Mouse (Mus musculus): ENCODE results near the gene Fam198b.

Gene Fam198b

DNA sequence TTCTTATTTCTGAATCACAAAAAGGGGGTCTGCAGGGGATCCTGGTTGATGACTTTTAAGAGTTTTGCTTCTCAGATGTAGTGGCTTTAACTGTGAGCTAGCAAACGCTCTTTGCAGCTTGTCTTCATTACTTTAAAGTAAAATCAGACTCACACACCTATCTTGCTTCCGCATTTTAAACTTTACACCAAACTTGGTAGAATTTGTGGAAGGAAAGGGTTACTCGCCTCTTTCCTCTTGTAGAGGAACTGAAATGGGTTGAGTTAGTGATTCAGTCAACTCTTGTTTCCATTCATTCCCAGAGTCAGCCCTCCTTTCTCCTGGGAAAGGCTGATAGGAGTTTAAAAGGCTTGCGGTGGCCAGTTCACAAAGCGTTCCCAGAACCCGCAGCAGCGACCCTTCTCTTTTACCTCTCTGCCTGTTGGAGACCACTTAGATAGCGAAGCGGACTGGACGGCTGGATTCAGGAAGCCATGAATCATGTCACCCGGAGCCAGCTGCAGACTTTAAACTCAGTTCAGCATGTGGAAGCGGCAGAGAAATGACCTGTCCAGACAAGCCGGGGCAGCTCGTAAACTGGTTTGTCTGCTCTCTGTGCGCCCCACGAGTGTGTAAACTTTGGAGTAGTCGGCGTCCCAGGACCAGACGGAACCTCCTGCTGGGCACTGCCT, 1.5 kb downstream of the Fam198b start:
- DNase-seq (ENCODE audit: low spot score), result peak; percentile 61

DNA sequence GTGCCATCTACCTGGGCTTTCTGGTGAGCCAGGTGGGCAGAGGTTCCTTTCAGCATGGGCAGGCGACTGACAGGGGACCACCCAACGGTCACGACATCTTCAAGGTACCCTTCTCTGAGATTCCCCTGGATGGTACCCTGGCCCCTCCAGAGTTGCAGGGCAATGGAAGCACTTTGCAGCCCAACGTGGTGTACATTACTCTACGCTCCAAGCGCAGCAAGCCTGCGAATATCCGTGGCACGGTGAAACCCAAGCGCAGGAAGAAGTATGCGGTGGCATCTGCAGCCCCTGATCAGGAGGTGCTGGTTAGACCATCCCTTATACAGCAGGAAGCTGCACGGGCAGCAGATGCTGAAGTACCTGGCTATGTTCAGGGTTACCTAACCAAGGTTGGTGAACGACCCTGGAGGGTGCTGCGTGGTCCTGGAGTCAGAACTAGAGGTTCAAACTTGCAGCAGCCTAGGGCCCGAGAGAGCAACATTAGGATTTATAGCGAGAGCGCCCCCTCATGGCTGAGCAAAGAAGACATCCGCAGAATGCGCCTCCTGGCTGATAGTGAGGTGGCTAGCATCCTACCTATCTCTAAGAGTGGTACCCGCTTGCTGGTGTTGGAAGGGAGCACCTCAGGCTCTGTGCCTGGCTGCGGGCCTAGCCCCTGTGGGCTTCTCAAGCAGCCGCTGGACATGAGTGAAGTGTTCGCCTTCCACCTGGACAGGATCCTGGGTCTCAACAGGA, 2.2 kb downstream of the Fam198b start:
- peak; percentile 72 for DNase-seq (ENCODE audit: low spot score)

DNA sequence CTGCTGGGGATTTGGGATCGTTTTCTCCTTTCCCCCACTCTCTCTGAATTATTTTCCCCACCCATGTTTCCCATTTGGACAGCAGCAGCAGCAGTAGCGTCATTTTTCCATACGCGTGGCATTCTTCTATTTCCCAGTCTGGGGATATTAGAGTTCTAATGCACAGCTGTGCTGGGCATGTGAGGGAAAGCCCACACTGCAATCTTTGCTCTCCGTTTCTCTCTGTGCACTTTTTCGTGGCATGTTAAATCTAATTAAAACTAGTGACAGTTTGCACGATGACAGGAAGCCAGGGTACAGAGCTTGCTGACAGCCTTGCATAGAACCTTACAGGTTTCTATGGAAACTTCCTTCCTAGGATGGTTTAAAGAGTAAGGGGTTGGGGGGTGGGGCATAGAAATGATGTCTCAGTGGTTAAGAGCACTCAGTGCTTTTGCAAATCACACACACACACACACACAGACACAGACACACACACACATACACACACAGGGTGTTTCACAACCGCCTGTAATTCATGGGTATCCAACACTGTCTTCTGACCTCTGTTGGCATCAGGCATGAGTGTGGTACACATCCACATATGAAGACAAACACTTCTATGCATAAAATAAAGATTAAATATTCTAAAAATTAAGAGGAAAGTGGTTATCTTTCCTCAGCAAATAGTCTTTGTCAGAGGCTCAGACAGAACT, 3.0 kb downstream of the Fam198b start:
- DNase-seq (ENCODE audit: low spot score), result no peak

DNA sequence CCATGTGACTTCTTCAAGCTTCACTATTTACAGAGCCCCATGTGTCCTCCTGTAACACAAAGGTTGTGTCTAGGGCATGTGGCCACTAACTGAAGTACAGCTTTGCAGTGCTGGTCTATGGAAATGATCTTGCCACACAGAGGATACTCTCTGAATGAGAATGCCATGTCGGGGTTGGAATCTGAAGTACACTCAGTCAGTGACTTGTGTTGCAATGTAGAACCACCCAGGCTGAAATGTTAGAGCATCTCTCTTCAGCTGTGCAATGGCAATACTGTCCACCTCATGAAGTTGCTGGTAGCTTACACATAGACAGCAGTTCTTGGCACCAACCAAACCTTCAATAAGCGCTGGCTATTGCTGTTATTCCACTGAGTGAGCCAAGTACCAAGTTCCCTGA, 3.6 kb downstream of the Fam198b start:
- no peak for DNase-seq (ENCODE audit: low spot score)

DNA sequence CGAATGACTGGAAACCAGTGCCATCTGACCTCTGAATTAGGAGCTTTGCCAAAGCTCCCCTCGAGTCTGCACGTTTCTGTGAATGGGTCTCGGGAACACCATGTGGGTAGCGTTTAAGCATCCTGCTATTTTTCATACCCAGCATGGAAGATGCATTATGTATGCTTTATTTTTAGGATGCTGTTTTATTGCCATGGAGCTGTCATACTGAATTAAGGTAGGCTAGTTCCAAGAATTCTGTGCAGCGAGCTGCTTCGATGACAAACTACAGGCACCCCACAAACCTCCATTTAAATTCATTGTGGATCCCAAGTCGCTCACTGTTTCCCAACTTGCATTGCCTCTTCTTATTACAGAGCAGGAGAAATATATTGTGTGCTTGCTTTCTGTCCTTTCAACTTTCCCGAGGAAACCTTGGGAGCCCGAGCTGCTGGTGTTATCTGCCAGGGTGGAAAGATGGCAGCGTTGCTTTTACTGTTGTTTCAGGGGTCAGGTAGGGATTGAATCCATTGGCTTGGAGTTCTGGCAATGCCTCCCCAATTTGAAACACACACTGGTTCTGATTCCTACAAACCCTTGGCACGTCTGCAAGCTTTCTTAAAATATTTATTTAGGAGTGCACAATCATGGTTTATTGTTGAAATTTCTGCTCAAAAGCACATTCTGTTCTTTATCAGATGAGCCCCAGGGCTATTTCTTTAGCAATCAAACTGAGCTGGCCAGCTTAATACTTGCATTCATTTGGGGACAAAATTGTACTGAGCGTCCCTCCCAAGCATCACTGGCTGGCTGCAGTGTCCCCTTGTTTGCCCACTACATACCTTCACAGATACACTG, 13.4 kb downstream of the Fam198b start:
- DNase-seq (ENCODE audit: low spot score), result no peak

DNA sequence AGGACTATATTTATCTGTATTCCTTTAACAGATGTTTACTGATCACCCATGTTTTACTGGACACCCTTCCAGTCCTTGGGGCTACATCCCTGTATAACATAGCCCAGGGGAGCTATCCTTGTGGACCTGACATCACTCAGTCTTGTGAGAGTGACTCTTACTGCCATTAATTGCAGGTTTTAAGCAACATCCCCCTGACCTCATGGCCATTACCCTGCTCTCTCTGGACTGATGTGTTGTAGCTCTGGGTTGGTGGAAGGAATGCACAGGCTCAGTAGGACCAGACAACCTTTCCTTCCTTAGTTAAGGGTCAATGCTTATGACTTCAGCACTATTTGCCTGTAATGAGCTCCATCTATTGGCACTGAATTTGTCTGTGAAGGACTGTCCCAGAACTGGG, 14.2 kb downstream of the Fam198b start:
- DNase-seq (ENCODE audit: low spot score), result no peak

DNA sequence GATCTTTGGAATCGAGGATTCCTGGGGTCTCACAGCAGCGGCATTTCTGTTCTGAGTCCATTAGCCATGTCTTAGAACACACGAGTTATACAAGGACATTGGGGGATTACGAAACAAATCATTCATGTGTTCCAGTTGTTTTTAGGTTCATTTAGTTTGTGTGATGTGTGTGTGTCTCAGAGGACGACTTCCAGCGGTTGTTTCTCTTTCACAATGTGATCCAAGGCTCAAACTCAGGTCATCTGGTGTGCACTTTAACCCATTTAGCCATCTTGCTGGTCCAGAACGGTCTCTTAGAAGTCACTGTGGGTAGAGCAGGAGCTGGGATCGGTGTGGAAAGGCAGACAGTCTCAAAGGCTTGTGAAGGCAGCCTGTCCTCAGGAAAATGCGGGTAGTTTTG, 15.6 kb downstream of the Fam198b start:
- DNase-seq (ENCODE audit: low spot score), result no peak

DNA sequence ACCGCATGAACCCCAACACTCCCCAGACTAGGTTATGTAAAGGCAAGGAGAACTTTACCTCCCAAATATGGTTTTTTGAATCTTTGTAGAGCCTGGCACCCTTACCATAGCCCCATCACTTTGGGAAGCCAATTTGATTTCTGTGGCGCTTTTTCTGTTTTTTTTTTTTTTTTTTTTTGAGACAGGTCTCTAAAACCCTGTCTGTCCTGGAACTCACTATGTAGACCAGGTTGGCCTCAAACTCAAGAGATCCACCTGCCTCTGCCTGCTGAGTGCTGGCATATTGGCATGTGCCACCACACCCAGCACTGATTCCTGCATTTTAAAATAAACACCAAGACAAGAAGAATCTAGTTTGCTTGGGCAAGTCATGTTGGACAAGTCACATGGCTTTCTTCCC, 16.2 kb downstream of the Fam198b start:
- no peak for DNase-seq (ENCODE audit: low spot score)

DNA sequence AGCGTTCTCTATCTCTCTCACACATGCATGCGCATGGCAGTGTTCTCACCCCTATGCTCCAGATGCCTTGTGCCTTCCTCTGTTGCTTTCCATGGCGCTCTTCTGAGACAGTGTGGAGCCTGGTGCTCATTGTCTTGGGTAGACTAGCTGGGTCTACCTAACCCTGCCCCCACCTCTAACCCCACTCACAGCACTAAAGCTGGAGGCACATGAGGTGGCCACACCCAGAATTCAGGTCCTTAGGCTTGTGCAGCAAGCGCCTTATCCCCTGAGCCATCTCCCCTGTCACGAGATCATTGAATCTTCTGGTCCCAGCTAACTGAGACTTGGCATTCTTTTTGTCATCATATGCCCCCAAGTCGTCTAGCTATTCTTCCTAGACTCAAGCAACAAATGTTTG, 17.0 kb downstream of the Fam198b start:
- DNase-seq (ENCODE audit: low spot score), result no peak

DNA sequence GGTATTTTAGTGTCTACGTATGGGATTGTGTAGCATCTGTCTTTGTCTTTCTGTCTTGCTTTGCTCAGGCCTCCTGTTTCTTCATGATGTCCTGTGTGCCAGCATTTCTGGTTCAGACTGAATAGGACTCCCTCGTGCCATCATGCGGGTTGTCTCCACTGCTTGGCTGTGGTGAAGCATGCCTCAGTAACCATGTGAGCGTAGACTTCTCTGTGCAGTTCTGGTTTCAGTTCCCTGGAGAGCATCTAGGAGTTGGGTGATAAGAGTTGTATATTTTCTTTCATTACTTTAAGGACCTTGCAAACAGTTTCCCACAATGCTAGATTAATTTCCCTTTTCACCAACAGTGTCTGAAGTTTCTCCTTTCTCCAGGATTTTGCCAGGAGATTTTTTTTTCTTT, 17.4 kb downstream of the Fam198b start:
- DNase-seq (ENCODE audit: low spot score), result no peak

DNA sequence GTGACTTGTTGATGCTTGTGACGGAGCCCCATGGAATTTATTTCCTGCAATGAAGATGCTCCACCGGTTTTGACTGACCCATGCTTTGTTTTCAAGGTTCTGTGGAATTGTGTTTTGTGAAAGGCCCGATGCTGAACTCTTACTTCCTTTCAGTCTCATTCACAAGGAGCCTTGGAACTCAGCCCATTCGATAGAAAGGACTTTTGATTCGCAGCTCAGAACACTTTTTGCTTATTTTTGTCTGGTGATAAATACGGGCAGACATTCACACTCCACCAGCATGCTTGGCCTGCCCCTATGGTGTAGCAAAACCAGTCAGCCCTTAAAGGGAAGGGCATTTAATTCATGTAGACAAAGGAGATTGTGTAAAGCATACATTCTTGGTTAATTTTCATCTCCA, 19.5 kb downstream of the Fam198b start:
- no peak for DNase-seq (ENCODE audit: low spot score)

DNA sequence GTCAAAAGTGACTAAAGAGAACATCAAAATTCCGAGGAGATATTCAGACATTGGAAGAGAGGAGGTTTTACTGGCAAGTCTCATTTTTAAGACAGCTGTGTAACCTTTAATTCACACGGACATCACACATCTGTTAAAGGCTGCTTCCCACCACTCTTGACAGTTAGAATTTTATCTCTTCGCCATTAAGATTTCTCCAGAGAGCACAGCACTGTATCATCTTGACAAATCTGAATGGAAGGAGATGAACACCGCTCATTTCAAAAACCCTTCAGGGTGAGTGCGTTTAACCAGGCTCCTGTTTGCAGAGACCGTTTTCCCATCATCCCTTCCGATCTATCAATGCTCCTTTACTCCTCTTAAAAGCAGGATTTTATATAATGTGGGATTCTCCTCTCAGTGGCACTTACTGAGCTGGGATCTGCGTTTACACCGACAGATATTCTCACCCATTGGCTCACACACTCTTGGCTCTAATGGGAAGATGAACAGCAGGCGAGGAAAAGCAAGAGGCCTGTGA, 20.0 kb downstream of the Fam198b start:
- DNase-seq (ENCODE audit: low spot score), result no peak

DNA sequence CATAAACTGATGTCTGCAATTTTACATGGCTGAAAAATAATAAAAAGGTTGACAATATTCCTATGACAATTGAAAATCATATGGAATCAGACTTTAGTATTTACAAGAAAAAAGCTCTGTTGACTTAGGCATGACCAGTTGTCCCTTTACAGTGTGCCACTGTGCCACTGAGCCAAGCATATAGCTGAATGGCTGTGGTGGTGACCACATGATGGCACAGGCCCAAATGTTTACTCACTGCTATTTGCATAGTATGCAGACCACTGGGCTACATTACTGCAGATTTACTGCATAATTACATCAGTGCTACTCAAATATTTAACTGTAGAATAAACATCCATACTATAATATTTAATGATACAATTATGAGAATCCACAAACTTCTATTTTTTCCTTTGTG, 21.1 kb downstream of the Fam198b start:
- no peak for DNase-seq (ENCODE audit: low spot score)

DNA sequence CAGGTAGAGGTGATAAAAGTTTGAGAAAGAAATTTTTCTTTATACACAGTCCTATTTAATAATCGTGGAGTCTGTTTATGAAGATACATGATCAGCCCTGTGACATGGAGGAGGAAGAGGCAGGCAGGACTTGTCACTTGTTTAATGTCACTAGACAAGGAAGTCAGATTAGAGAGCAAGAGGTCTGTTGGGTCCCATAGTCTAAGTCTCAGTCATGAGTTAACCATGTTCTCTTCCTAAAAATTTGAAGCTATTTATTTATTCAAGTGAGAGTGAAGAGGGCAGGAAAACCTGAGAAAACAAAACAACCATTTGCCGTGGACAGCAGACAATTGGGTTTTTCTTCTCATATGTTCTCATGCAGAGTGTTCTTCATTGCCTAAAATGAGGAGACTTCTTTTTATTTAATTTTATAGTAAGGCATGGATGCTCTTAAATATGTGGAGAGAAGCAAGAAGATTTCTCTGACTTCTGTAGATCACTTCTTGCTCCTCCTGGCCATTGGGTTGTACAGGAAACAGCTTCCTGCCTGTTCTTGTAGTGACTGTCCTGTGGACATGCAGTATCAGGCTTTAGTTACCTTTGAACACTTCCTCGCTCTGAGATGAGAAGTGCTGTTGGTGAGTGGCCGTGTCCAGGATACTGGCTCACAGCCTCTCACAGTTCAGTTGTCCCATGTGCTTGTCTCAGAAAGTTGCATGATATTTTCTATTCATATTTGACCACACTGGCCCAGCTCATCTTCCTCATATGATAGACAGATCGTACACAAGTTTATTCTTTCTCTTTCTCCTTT, 22.1 kb downstream of the Fam198b start:
- no peak for DNase-seq (ENCODE audit: low spot score)

DNA sequence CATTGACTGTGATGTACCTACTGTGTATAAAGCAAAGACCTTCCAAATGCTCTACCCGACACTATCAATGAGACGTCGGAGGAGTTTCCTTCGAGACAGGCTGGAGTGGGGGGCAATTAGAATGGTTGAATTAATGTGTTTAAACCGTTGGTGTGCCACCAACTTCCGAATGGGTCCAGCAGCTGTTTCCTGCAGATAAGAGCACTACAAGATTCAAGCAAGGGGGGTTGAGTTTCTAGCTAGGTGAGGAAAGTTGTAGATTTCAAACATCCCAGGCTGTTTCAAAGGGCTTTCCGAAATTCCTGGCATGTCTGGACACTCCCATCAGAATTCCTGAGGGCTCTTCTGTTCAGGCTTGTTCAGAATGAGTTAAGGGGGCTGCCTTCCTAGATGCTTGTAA, 22.9 kb downstream of the Fam198b start:
- DNase-seq (ENCODE audit: low spot score), result no peak

DNA sequence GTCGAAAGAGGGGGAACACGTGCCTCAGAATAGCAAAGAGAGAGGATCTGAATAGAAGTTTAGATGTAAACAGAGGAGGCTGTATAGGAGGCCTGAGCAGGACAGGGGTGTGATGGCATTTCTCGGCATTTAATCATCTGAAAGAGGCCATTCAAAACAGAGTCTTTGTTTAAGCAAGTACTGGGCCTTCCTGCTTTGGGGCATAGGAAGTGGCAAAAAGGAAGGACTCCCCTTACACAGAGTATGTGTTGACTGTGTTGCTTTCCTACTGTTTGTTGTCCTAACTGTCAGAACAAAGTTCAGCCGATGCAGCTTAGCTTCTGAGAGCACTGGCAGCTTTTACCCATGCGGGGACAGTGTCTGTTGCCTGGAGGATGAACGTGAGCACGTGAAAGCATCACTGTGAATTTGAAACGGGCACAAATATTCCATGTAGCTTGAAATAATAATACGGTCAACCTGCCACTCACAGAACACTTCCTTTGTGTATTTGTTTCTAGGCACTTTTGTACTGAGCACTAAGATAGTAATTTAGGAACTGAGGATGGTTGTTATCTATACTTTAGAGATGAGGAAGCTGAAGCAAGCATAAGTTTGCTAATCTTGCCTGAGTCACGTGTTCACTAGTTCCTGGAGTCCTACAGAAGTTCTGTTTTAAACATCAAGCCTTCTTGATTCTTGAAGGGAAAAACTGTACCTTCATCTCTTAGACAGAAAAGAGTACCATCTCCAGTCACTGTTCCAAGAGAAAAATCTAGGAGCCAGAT, 26.2 kb downstream of the Fam198b start:
- no peak for DNase-seq (ENCODE audit: low spot score)

DNA sequence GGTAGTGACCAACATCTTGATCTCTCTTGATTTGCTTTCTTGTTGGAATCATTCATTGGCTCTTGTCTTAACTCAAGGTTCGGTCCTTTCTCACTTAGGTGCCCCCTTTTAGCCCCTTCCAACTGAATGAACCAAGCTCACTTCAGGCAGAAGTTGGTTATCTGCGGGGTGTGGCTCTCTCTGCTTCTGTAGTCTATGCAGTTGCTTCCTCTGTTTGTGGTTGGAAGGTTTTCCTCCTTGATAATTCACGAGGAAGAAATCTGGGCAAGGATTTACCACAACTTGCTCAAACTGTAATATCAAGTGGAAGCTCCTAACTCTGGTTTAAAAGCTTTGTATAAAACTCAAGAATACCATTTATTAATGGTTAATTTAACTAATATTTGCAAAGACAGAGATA, 26.8 kb downstream of the Fam198b start:
- DNase-seq (ENCODE audit: low spot score), result no peak

DNA sequence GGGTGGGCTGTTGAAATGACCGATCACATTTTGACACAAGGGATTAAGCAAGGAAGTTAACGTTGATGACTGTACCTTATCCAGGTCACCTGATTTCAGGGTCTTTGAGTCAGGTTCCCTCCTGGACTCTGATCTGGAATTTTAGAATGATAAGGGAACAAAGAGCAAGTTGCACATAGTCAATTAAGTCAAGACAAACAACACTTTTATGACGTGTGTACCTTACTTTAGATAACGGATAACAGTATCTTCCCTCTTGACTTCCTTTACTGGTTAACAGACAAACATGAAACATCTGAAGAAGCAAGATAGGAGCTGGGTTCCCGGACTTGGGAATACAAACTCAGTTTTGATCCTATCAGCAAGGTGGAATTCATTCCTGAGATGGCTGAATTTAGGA, 29.7 kb downstream of the Fam198b start:
- no peak for DNase-seq (ENCODE audit: low spot score)

DNA sequence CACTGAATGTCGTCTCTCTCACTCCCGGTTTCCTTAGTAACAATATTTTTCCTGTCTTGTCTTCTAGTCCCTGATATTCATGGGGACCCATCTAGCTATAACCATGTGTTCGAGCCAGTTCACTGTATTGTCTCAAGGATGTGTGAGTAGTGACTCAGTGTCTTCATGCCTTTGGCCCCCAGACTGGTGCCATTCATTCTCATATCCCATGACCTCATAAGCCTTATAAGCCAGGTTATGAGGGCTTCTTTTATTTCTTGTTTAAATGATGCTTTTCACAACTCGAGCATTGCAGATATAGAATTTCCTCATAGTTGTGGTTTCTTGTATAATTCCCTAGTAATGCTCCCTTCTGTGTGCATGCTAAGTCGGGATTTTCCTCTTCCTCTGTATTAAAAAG, 31.9 kb downstream of the Fam198b start:
- DNase-seq (ENCODE audit: low spot score), result no peak

DNA sequence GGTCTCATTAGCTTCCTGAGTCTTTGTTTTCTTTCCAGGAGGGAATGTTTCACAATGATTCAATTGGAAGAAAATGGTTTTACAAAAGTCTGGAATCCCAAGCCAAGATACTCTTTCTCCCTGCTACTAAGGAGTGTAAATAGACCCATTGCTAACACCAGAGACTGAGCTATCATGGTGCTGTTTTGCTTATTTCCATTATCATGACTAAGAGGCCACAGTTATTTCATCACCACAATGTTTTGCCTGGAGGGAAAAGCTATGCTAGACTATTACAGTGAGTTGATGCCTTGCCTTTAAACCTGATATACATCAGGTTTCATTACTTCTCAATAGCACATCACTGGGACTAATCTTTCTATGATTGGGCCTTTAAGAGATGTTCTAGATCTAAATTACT, 34.4 kb downstream of the Fam198b start:
- DNase-seq (ENCODE audit: low spot score), result no peak
